Mouse (Mus musculus) CH12.LX (cell line): ENCODE data around the gene Slc35e2. TPM values are rescaled to one million over a fixed set of nuclear protein-coding genes. Genes with fewer than 3 reads are reported as not detected.

Experiments used
- DNase-seq: peaks from one replicate; pipeline ENCODE4 v3.0.0-alpha.2; 2013; ENCODE audit errors: extremely low read depth
- H3K27ac ChIP-seq: 2 replicates; pipeline ENCODE4 v1.5.1; 2012; ENCODE audit warnings: low read depth, mild to moderate bottlenecking, control low read depth, moderate library complexity; ENCODE audit not compliant: insufficient read depth
- H3K27me3 ChIP-seq: replicated peaks from 2 replicates; pipeline ENCODE3; 2012; ENCODE audit warnings: inconsistent platforms
- H3K36me3 ChIP-seq, 2 experiments: replicated peaks in 1 of 2; 2 replicates each; pipeline versions ENCODE3 to v1.6.1; 2012; ENCODE audit warnings: inconsistent platforms in 1 of 2, low read length in 1 of 2, mild to moderate bottlenecking in 1 of 2, mixed read lengths in 1 of 2, moderate library complexity in 1 of 2; ENCODE audit not compliant: control insufficient read depth in 1 of 2, insufficient read depth in 1 of 2
- H3K4me1 ChIP-seq, 2 experiments: 2 replicates each; pipeline ENCODE4 v1.6.1; 2012; ENCODE audit warnings: inconsistent platforms in 1 of 2, moderate library complexity in 1 of 2; ENCODE audit not compliant: insufficient read depth in 2 of 2, control insufficient read depth in 1 of 2
- H3K4me2 ChIP-seq: 2 replicates; pipeline ENCODE4 v1.6.1; 2012; ENCODE audit warnings: low read depth, mild to moderate bottlenecking, control low read depth; ENCODE audit not compliant: poor library complexity, insufficient read depth, severe bottlenecking
- H3K4me3 ChIP-seq, 3 experiments: fragments of 150-350 bp in 1 of 3; sonication (generic) in 1 of 3; replicated peaks in 1 of 3; 2 replicates each; pipeline versions ENCODE3 to v1.5.1; 2011 to 2012; ENCODE audit warnings: low read depth in 2 of 3, low read length in 2 of 3, mild to moderate bottlenecking in 2 of 3, moderate library complexity in 2 of 3, control low read depth in 1 of 3, improper control_type of control experiment in 1 of 3, inconsistent platforms in 1 of 3, mixed read lengths in 1 of 3; ENCODE audit not compliant: poor library complexity in 1 of 3
- H3K79me2 ChIP-seq: replicated peaks from 2 replicates; pipeline ENCODE4 v1.6.1; 2012; ENCODE audit warnings: mild to moderate bottlenecking, moderate library complexity; ENCODE audit not compliant: control insufficient read depth, poor library complexity, insufficient read depth, severe bottlenecking; ENCODE audit errors: extremely low read depth
- H3K9ac ChIP-seq: 2 replicates; pipeline ENCODE4 v1.6.1; 2012; ENCODE audit warnings: low read depth, mild to moderate bottlenecking, control low read depth, moderate library complexity; ENCODE audit not compliant: insufficient read depth
- H3K9me3 ChIP-seq: replicated peaks from 2 replicates; pipeline ENCODE3; 2012; ENCODE audit warnings: low read length, inconsistent platforms, mixed read lengths
- BHLHE40 ChIP-seq: IDR thresholded peaks from 2 replicates; pipeline ENCODE4 v1.6.1; 2011; ENCODE audit warnings: mild to moderate bottlenecking, low read depth, low read length, improper control_type of control experiment
- CHD1 ChIP-seq: IDR thresholded peaks from 2 replicates; pipeline ENCODE4 v1.6.1; 2012; ENCODE audit warnings: low read depth, low read length, improper control_type of control experiment, inconsistent platforms
- CTCF ChIP-seq, 2 experiments: IDR thresholded peaks in 1 of 2; conservative IDR thresholded peaks in 1 of 2; 2 replicates each; pipeline ENCODE4 v1.5.1; 2011 to 2012; ENCODE audit warnings: low read depth in 2 of 2, low read length in 2 of 2, improper control_type of control experiment in 1 of 2, inconsistent platforms in 1 of 2, mild to moderate bottlenecking in 1 of 2, moderate library complexity in 1 of 2
- E2F4 ChIP-seq: IDR thresholded peaks from 2 replicates; pipeline ENCODE4 v1.6.1; 2011; ENCODE audit warnings: low read depth, low read length, improper control_type of control experiment; ENCODE audit not compliant: insufficient replicate concordance
- ELF1 ChIP-seq: IDR thresholded peaks from 2 replicates; pipeline ENCODE4 v1.6.1; 2014; ENCODE audit warnings: low read depth, mild to moderate bottlenecking, inconsistent platforms, low read length, improper control_type of control experiment
- EP300 ChIP-seq: IDR thresholded peaks from 2 replicates; pipeline ENCODE4 v1.6.1; 2011; ENCODE audit warnings: low read length, improper control_type of control experiment
- JUN ChIP-seq: IDR thresholded peaks from 2 replicates; pipeline ENCODE4 v1.6.1; 2011; ENCODE audit warnings: low read depth, mild to moderate bottlenecking, low read length, improper control_type of control experiment, moderate library complexity; ENCODE audit not compliant: insufficient read depth
- JUND ChIP-seq: conservative IDR thresholded peaks from 2 replicates; pipeline ENCODE4 v1.6.1; 2011; ENCODE audit warnings: low read depth, low read length, improper control_type of control experiment
- MAX ChIP-seq: IDR thresholded peaks from 2 replicates; pipeline ENCODE4 v1.6.1; 2011; ENCODE audit warnings: low read length, improper control_type of control experiment
- MEF2A ChIP-seq: IDR thresholded peaks from 2 replicates; pipeline ENCODE4 v1.6.1; 2014; ENCODE audit warnings: low read depth, mild to moderate bottlenecking, inconsistent platforms, low read length, improper control_type of control experiment, borderline replicate concordance
- MYC ChIP-seq: IDR thresholded peaks from 2 replicates; pipeline ENCODE4 v1.6.1; 2011; ENCODE audit warnings: low read depth, mild to moderate bottlenecking, improper control_type of control experiment, low read length
- NRF1 ChIP-seq: IDR thresholded peaks from 2 replicates; pipeline ENCODE4 v1.6.1; 2014; ENCODE audit warnings: low read depth, mild to moderate bottlenecking, inconsistent platforms, low read length, improper control_type of control experiment, moderate library complexity
- POLR2AphosphoS2 ChIP-seq: IDR thresholded peaks from 2 replicates; pipeline ENCODE4 v1.6.1; 2011; ENCODE audit warnings: low read depth, low read length, improper control_type of control experiment
- RAD21 ChIP-seq: IDR thresholded peaks from 2 replicates; pipeline ENCODE4 v1.6.1; 2011; ENCODE audit warnings: low read depth, mild to moderate bottlenecking, low read length, improper control_type of control experiment, moderate library complexity
- RCOR1 ChIP-seq: conservative IDR thresholded peaks from 2 replicates; pipeline ENCODE4 v1.6.1; 2012; ENCODE audit warnings: low read depth, mild to moderate bottlenecking, inconsistent platforms, low read length, improper control_type of control experiment
- SIN3A ChIP-seq: IDR thresholded peaks from 2 replicates; pipeline ENCODE4 v1.6.1; 2012; ENCODE audit warnings: low read length, improper control_type of control experiment, inconsistent platforms
- SMC3 ChIP-seq: IDR thresholded peaks from 2 replicates; pipeline ENCODE4 v1.6.1; 2011; ENCODE audit warnings: low read depth, low read length, improper control_type of control experiment
- TBP ChIP-seq: conservative IDR thresholded peaks from 2 replicates; pipeline ENCODE4 v1.6.1; 2011; ENCODE audit warnings: low read depth, low read length, improper control_type of control experiment
- TCF12 ChIP-seq: IDR thresholded peaks from 2 replicates; pipeline ENCODE4 v1.6.1; 2014; ENCODE audit warnings: low read depth, mild to moderate bottlenecking, inconsistent platforms, low read length, improper control_type of control experiment
- USF2 ChIP-seq: conservative IDR thresholded peaks from 2 replicates; pipeline ENCODE4 v1.6.1; 2011; ENCODE audit warnings: low read depth, low read length, improper control_type of control experiment
- ZC3H11A ChIP-seq: IDR thresholded peaks from 2 replicates; pipeline ENCODE4 v1.6.1; 2012; ENCODE audit warnings: low read depth, mild to moderate bottlenecking, inconsistent platforms, low read length, improper control_type of control experiment
- ZNF384 ChIP-seq: IDR thresholded peaks from 2 replicates; pipeline ENCODE4 v1.6.1; 2012; ENCODE audit warnings: low read depth, low read length, improper control_type of control experiment, inconsistent platforms
- dilution Hi-C: fragments of 300-500 bp; cut with MboI; formaldehyde crosslinking; loops from 2 replicates; pipeline ENCODE4 v1.14.3; 2020; ENCODE audit warnings: low sequenced_read_pairs; ENCODE audit not compliant: extremely low pct_unique_long_range_greater_than_20kb, extremely low pct_ligation_motif_present
- in situ Hi-C: fragments of 300-500 bp; cut with MboI; formaldehyde crosslinking; loops from 3 replicates; pipeline ENCODE4 v1.14.3; 2019; ENCODE audit warnings: low sequenced_read_pairs, low pct_ligation_motif_present, low pct_unique_long_range_greater_than_20kb, mixed read lengths
- polyA plus RNA-seq: library from polyadenylated mRNA; unstranded; fragments of >175 nt; gene quantifications from 2 replicates; pipeline ENCODE4 v1.2.1, GENCODE M21; 2012; ENCODE audit warnings: low read depth; ENCODE audit not compliant: insufficient read length
- total RNA-seq, 2 experiments: library from RNA; depleted of rRNA; stranded (reverse); fragments of 300-350 nt in 1 of 2; fragments of >200 nt in 1 of 2; gene quantifications; 2 replicates each; pipeline ENCODE4 v1.2.3; 2012 to 2014

Slc35e2 gene
- total and polyA plus RNA-seq, 3 experiments = 8.2 to 14.6 (median 9.9) TPM

DNA sequence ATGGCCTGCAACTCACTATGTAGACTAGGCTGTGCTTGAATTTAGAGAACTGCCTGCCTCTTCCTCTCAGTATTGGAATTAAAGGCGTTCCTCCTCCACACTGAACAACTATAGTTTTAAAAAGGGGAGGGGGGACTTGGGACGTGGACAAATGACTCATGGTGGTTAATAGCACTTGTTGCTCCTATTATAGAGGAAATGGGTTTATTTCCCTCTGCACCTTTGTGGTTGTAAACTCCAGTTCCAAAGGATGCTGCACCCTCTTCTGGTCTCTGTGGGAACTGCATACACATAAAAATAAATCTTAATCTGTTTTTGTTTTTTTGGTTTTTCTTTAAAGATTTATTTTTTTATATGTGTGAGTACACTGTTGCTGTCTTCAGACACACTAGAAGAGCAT lies 33.0 kb upstream of the Slc35e2 start (continued):
- TF ChIP-seq ZNF384 (peak; percentile 26), TCF12 (no peak), POLR2AphosphoS2 (no peak), SMC3 (peak; percentile 81), MAX (no peak), NRF1 (no peak)

- no peak overlapping the region for H3K4me2 ChIP-seq
- H3K36me3 ChIP-seq = peaks cover 0 to 47% of the 10 kb centered on the region in 2 experiments
- dilution Hi-C loops (no loop called here), in situ Hi-C loops (loop anchor here (5.0 to 10.0 kb wide), 2 partner anchors 54 to 86 kb away; no protein-coding TSS in a partner anchor)
- no peak for DNase-seq
- no peak overlapping the region for H3K9ac ChIP-seq
- no peaks in the 10 kb centered on the region for H3K9me3 ChIP-seq
- no peak for TF ChIP-seq RAD21
- no peak for TF ChIP-seq RCOR1
- TF ChIP-seq MYC = no peak
- no peak for TF ChIP-seq MAX
- TF ChIP-seq TBP = no peak
- no peak for TF ChIP-seq ELF1
- no peak for TF ChIP-seq MEF2A
- no peak for TF ChIP-seq SIN3A
- no peak for TF ChIP-seq EP300
- no peak for TF ChIP-seq ZC3H11A
- TF ChIP-seq CHD1 = no peak
- TF ChIP-seq JUND = no peak
- no peak for TF ChIP-seq USF2
- no peak for TF ChIP-seq JUN
- no peak for TF ChIP-seq TCF12
- no peak for TF ChIP-seq BHLHE40
- TF ChIP-seq CTCF (conservative IDR thresholded peaks at IDR 0.05 in 1 of 2, IDR thresholded peaks at IDR 0.05 in 1 of 2; ENCODE audit: low read depth in 2 of 2, low read length in 2 of 2) = no peak
- TF ChIP-seq E2F4 = no peak
- peaks cover 93% of the 10 kb centered on the region for H3K79me2 ChIP-seq
- no peak overlapping the region for H3K4me3 ChIP-seq
- H3K4me1 ChIP-seq = peaks cover 13 to 74% of the 10 kb centered on the region in 2 experiments
- H3K27me3 ChIP-seq = no peaks in the 10 kb centered on the region
- no peak overlapping the region for H3K27ac ChIP-seq
Observed at GRCm38 (mm10) chr4:155568632-155569370, 32.4 kb upstream of the Slc35e2 start.
